Mouse (Mus musculus) liver, embryonic 13.5 days (tissue): ENCODE data around the gene Tubb4b. TPM values are rescaled to one million over a fixed set of nuclear protein-coding genes. Genes with fewer than 3 reads are reported as not detected.
A peak's percentile ranks its signal among the peaks of the same experiment; 100 is the strongest.

Experiments
- ATAC-seq: fragments of 200-750 bp; cut with Nextera tagmentation; 2 replicates; pipeline ENCODE4 v1.8.0; 2017; ENCODE audit warnings: low read depth, mild to moderate bottlenecking, moderate number of reproducible peaks, moderate library complexity
- DNase-seq: peaks from one replicate; pipeline ENCODE4 v3.0.0; 2022
- H3K27ac ChIP-seq: fragments of 300-500 bp; sonication (generic); 2 replicates; pipeline ENCODE4 v1.5.1; 2015; ENCODE audit warnings: moderate library complexity, mild to moderate bottlenecking, inconsistent platforms
- H3K27me3 ChIP-seq: fragments of 300-500 bp; sonication (generic); 2 replicates; pipeline ENCODE4 v1.6.1; 2015; ENCODE audit warnings: mild to moderate bottlenecking, inconsistent platforms
- H3K36me3 ChIP-seq: fragments of 300-500 bp; sonication (generic); 2 replicates; pipeline ENCODE4 v1.6.1; 2015; ENCODE audit warnings: mild to moderate bottlenecking, inconsistent platforms
- H3K4me1 ChIP-seq: fragments of 300-500 bp; sonication (generic); replicated peaks from 2 replicates; pipeline ENCODE4 v1.6.1; 2015; ENCODE audit warnings: inconsistent platforms
- H3K4me2 ChIP-seq: fragments of 300-500 bp; sonication (generic); 2 replicates; pipeline ENCODE4 v1.6.1; 2015; ENCODE audit warnings: inconsistent platforms, mild to moderate bottlenecking, moderate library complexity
- H3K4me3 ChIP-seq: fragments of 300-500 bp; sonication (generic); replicated peaks from 2 replicates; pipeline ENCODE4 v1.5.1; 2015; ENCODE audit warnings: mild to moderate bottlenecking, inconsistent platforms
- H3K9ac ChIP-seq: fragments of 300-500 bp; sonication (generic); 2 replicates; pipeline ENCODE4 v1.6.1; 2015; ENCODE audit warnings: mild to moderate bottlenecking, inconsistent platforms
- H3K9me3 ChIP-seq: fragments of 300-500 bp; sonication (generic); replicated peaks from 2 replicates; pipeline ENCODE4 v1.6.1; 2016; ENCODE audit warnings: inconsistent platforms
- WGBS: fragments of 180-500 bp; shearing (Covaris S2); methylation state at CpG from one replicate; pipeline ENCODE4 v1.1.7; 2015; ENCODE audit not compliant: insufficient replicate concordance; 5-methylcytosine and 5-hydroxymethylcytosine counted together
- polyA plus RNA-seq: library from polyadenylated mRNA; unstranded; fragments of >200 nt; fragmentation: Nextera tagmentation; extraction: Ambion mirVana; gene quantifications from 2 replicates; pipeline ENCODE4 v1.2.1, GENCODE M21; 2015

Gene Tubb4b
- polyA plus RNA-seq, 1 experiment from 2014 or later, result 850 TPM

- Histone ChIP-seq H3K9me3 (no peaks in the 10 kb centered on the region), H3K4me3 (no peak overlapping the region), H3K4me1 (peaks cover 49% of the 10 kb centered on the region), H3K9ac (no peak overlapping the region), H3K4me2 (no peak overlapping the region), H3K36me3 (no peaks in the 10 kb centered on the region), H3K27ac (no peak overlapping the region), H3K27me3 (peaks cover 80% of the 10 kb centered on the region)
- 81% methylated on average over 7 of the region's 7 CpGs for WGBS
- DNase-seq (no peak), ATAC-seq (no peak)
These were observed 40.0 kb downstream of the Tubb4b start for GRCm38 (mm10) chr2:25184496-25184895.

- H3K27me3 ChIP-seq, result peaks cover 92% of the 10 kb centered on the region
- no peak for DNase-seq
- H3K9me3 ChIP-seq, result no peaks in the 10 kb centered on the region
- no peak overlapping the region for H3K27ac ChIP-seq
- no peak for ATAC-seq
- H3K36me3 ChIP-seq, result no peaks in the 10 kb centered on the region
- 57% methylated on average over 2 of the region's 2 CpGs for WGBS
- H3K4me1 ChIP-seq, result peaks cover 56% of the 10 kb centered on the region
- H3K4me3 ChIP-seq, result no peak overlapping the region
- H3K9ac ChIP-seq, result no peak overlapping the region
- no peak overlapping the region for H3K4me2 ChIP-seq
These were observed 41.2 kb downstream of the Tubb4b start for GRCm38 (mm10) chr2:25183336-25183735.

GRCm38 (mm10) chr2:25182664-25183063, 41.8 kb downstream of the Tubb4b start:
- H3K4me1 ChIP-seq, result peaks cover 63% of the 10 kb centered on the region
- no peaks in the 10 kb centered on the region for H3K9me3 ChIP-seq
- H3K4me2 ChIP-seq, result peak overlapping the region; percentile 98
- 36% methylated on average over 6 of the region's 6 CpGs for WGBS
- peaks cover 96% of the 10 kb centered on the region for H3K27me3 ChIP-seq
- ATAC-seq (no peak), DNase-seq (no peak)
- no peaks in the 10 kb centered on the region for H3K36me3 ChIP-seq
- H3K27ac ChIP-seq, result no peak overlapping the region
- H3K4me3 ChIP-seq, result peak overlapping the region; percentile 30
- 0 out of 2 replicates have a peak overlapping the region, but pooled peaks have one; percentile 2 for H3K9ac ChIP-seq

- H3K27ac ChIP-seq, result peak overlapping the region; percentile 86
- peak overlapping the region; percentile 77 for H3K9ac ChIP-seq
- ATAC-seq (0 out of 2 replicates have a peak, but pooled peaks have one; percentile 17), DNase-seq (no peak)
- peak overlapping the region; percentile 70 for H3K4me3 ChIP-seq
- peak overlapping the region; percentile 98 for H3K4me2 ChIP-seq
- H3K27me3 ChIP-seq, result peaks cover 97% of the 10 kb centered on the region
- H3K36me3 ChIP-seq, result no peaks in the 10 kb centered on the region
- peaks cover 70% of the 10 kb centered on the region for H3K4me1 ChIP-seq
- H3K9me3 ChIP-seq, result no peaks in the 10 kb centered on the region
- WGBS, result 2% methylated on average over 17 of the region's 17 CpGs
These were observed 42.6 kb downstream of the Tubb4b start for GRCm38 (mm10) chr2:25181891-25182397.

DNA sequence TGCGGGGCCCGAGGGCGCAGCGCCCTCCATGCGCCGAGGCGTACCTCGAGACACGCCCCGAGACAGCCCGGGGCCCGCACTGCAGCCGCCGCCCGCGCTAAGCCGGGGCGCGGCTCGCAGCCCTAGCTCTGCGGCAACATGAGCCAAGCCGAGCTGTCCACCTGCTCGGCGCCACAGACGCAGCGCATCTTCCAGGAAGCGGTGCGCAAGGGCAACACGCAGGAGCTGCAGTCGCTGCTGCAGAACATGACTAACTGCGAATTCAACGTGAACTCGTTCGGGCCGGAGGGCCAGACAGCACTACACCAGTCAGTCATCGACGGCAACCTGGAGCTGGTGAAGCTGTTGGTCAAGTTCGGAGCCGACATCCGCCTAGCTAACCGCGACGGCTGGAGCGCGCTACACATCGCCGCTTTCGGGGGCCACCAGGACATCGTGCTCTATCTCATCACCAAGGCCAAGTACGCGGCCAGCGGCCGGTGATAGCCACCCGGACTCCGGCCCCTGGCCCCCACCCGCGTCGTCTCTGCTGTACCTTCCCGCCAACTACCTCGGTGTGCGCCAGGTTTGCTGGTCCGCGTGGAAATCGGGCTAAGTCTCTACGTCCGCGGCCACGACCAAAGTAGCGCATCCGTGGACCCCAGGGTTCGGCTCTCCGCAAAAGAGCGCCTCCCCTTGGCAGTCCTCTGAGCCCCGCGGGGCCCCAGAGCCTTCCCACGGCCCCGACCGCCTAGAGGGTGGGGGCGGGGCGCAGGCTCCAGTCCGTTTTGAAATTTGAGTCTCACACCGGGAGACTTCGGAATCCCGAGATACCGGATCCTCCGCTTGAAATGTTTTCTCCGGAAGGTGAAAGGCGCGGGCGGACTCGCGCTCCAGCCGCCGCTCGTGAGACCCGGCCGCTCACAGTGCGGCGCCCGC, 43.3 kb downstream of the Tubb4b start:
- no peaks in the 10 kb centered on the region for H3K9me3 ChIP-seq
- peak overlapping the region; percentile 70 for H3K4me3 ChIP-seq
- H3K27me3 ChIP-seq, result peaks cover 95% of the 10 kb centered on the region
- DNase-seq (peak; percentile 50), ATAC-seq (peak; percentile 81)
- under 1% methylated on average over 100 of the region's 100 CpGs for WGBS
- H3K4me1 ChIP-seq, result peaks cover 73% of the 10 kb centered on the region
- no peaks in the 10 kb centered on the region for H3K36me3 ChIP-seq
- H3K9ac ChIP-seq, result peak overlapping the region; percentile 77
- H3K4me2 ChIP-seq, result peak overlapping the region; percentile 98
- H3K27ac ChIP-seq, result peak overlapping the region; percentile 86

DNA sequence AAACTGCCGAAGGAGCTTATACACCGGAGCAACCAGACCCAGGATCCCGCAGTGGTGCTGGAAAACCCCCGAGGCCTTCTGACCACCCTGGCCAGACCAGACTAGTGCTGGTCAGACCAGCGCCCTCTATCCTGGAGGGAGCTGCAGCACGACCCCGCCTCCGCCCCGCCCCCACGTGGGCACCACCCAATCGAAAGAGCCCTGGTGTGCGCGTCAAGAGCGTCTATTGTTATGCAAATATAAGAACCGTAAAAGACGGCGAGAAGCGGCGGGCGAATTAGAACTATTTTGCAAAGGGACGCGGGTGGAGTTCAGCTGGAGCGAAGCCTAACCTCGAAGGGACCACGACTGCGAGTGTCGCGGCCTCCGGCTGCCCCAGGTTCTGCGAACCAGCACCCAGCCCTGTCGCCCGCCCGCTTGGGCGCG, 44.0 kb downstream of the Tubb4b start, which contains the start of gene Nrarp:
Gene Nrarp (plus strand): TSS at position 281 of the 426 bp plus-strand sequence.
- peaks cover 88% of the 10 kb centered on the region for H3K27me3 ChIP-seq
- WGBS, result under 1% methylated on average over 35 of the region's 35 CpGs
- peaks cover 73% of the 10 kb centered on the region for H3K4me1 ChIP-seq

GRCm38 (mm10) chr2:25179566-25180217, 44.8 kb downstream of the Tubb4b start:
- Histone ChIP-seq H3K9me3 (no peaks in the 10 kb centered on the region), H3K4me1 (peaks cover 77% of the 10 kb centered on the region), H3K9ac (no peak overlapping the region), H3K4me3 (peak overlapping the region; percentile 70), H3K27me3 (peaks cover 80% of the 10 kb centered on the region), H3K36me3 (no peaks in the 10 kb centered on the region), H3K27ac (no peak overlapping the region), H3K4me2 (peak overlapping the region; percentile 98)
- no peak for DNase-seq
- no peak for ATAC-seq
- WGBS, result 57% methylated on average over 15 of the region's 15 CpGs

More for the DNA sequence above, 44.0 kb downstream of the Tubb4b start, which contains the start of gene Nrarp:
- Histone ChIP-seq H3K4me2 (peak within 1 kb of the TSS; percentile 98), H3K9me3 (no peaks in the 10 kb centered on the region), H3K36me3 (no peaks in the 10 kb centered on the region), H3K27ac (peak within 1 kb of the TSS; percentile 86), H3K9ac (peak within 1 kb of the TSS; percentile 77), H3K4me3 (peak within 1 kb of the TSS; percentile 70)
- DNase-seq (peak; percentile 84), ATAC-seq (peak; percentile 80)

DNA sequence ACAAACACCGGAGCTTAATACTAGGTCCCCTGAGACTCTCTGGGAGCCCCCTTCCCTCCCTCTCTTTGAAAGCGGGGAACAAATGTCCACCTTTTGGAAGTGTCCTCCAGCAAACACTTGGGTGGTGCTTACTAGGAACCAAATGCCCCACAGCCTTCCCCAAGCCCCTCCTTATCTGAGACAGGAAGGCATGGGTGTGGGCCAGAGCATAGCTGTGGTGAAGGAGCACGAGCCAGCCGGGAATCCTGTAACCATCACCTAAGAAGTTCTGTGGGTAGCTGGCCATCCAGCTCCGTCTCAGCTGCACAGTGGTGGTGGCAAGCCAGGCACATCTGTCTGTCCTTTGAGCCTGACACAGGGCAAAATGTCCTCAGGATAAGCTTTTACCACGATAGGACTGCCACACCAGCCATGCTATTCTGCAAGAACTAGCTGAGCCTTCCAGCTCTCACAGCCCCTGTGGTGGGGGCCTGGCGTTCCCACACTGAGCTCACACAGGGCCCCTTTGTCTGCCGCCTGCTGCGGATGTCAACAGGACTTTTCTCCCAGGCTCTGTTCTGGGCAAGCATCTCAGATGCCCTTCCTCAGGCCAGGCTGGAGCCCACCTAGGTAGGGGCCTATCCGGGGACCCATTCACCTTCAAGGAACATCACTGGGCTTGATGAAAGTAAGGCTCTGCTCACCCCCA, 46.1 kb downstream of the Tubb4b start:
- no peaks in the 10 kb centered on the region for H3K9me3 ChIP-seq
- H3K27me3 ChIP-seq, result peaks cover 67% of the 10 kb centered on the region
- DNase-seq (no peak), ATAC-seq (no peak)
- H3K27ac ChIP-seq, result no peak overlapping the region
- H3K4me1 ChIP-seq, result peaks cover 90% of the 10 kb centered on the region
- H3K4me2 ChIP-seq, result no peak overlapping the region
- no peak overlapping the region for H3K4me3 ChIP-seq
- 34% methylated on average over 10 of the region's 10 CpGs for WGBS
- H3K9ac ChIP-seq, result no peak overlapping the region
- H3K36me3 ChIP-seq, result no peaks in the 10 kb centered on the region

DNA sequence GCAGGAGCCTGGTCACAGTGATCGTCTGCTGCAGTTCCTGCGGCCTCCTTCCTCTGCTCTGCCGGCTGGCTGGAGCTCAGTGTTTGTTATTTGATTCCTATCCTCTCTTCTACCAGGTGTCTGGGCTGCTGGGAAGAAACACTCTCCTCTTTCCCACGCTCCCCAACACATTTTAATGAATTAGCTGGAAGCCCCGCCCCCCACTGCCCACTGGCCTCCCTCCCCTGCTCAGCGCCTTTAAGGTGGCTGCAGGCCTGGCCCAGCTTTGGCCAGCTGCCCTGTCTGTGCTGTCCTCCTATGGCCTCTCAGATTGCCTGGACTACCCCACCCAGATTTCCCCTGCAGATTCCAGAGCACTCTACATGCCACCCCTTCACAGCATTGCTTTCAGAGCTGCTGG, 46.8 kb downstream of the Tubb4b start:
- Histone ChIP-seq H3K4me3 (no peak overlapping the region), H3K4me1 (peaks cover 93% of the 10 kb centered on the region), H3K36me3 (no peaks in the 10 kb centered on the region), H3K9me3 (no peaks in the 10 kb centered on the region), H3K4me2 (no peak overlapping the region), H3K9ac (no peak overlapping the region), H3K27ac (no peak overlapping the region), H3K27me3 (peaks cover 60% of the 10 kb centered on the region)
- DNase-seq (no peak), ATAC-seq (no peak)
- 53% methylated on average over 6 of the region's 6 CpGs for WGBS

- Histone ChIP-seq H3K4me1 (peaks cover 94% of the 10 kb centered on the region), H3K27ac (no peak overlapping the region; the same call in 1 of the 2 replicates), H3K9me3 (no peaks in the 10 kb centered on the region), H3K27me3 (peaks cover 55% of the 10 kb centered on the region), H3K4me2 (no peak overlapping the region), H3K36me3 (no peaks in the 10 kb centered on the region), H3K9ac (no peak overlapping the region), H3K4me3 (no peak overlapping the region)
- DNase-seq (no peak), ATAC-seq (no peak)
- WGBS, result 52% methylated on average over 4 of the region's 4 CpGs
These were observed 47.4 kb downstream of the Tubb4b start for GRCm38 (mm10) chr2:25177076-25177475.

DNA sequence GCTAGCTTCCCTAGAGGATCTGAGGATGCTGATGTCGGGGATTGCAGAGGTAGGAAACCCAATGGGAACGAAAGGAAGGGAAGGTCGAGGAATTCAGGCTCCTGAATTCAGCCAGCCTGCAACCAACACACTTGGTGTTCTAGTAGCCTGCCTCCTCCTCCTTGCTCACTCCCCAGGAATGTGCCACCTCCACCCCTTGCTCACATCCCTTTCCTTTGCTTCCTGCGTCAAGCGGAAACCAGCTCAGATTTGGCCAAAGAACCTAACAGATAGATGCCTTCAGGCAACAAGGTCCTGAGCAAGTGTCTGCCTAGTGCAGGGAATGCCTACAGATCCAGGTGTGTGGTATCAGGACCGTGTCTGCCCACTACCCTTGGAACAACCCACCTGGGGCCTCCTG, 47.9 kb downstream of the Tubb4b start:
- H3K4me1 ChIP-seq, result peaks cover 93% of the 10 kb centered on the region
- DNase-seq (no peak), ATAC-seq (no peak)
- peaks cover 50% of the 10 kb centered on the region for H3K27me3 ChIP-seq
- no peaks in the 10 kb centered on the region for H3K9me3 ChIP-seq
- no peak overlapping the region for H3K9ac ChIP-seq
- WGBS, result 54% methylated on average over 6 of the region's 6 CpGs
- no peak overlapping the region for H3K4me2 ChIP-seq
- H3K27ac ChIP-seq, result no peak overlapping the region
- no peaks in the 10 kb centered on the region for H3K36me3 ChIP-seq
- no peak overlapping the region for H3K4me3 ChIP-seq
